Mouse (Mus musculus): ENCODE measurements around the gene Fzr1.

GRCm38 (mm10) chr10:81399798-81400308, 21.5 kb upstream of the Fzr1 start:
- TF ChIP-seq CTCF (IDR thresholded peaks at IDR 0.05 in 2 of 3, conservative IDR thresholded peaks at IDR 0.05 in 1 of 3; ENCODE audit: control insufficient read depth in 1 of 3, insufficient read depth in 1 of 3, low read depth in 2 of 3, low read length in 3 of 3, poor library complexity in 1 of 3, severe bottlenecking in 1 of 3) (no peak), CHD1 (IDR thresholded peaks at IDR 0.05; ENCODE audit: low read depth, low read length) (no peak), ZC3H11A (IDR thresholded peaks at IDR 0.05; ENCODE audit: low read depth, low read length) (no peak), GATA1 (IDR thresholded peaks at IDR 0.05; ENCODE audit: low read depth, low read length) (no peak), EP300 (IDR thresholded peaks at IDR 0.05; ENCODE audit: low read depth in 1 of 2, low read length in 2 of 2) (no peak), MAFK (IDR thresholded peaks at IDR 0.05; ENCODE audit: borderline replicate concordance, low read depth, low read length) (no peak), USF1 (IDR thresholded peaks at IDR 0.05; ENCODE audit: low read depth, low read length) (no peak)

All from MEL (cell line).